Comparison of ENCODE assay signal across 8 mouse cellular contexts in the genomic region with DNA sequence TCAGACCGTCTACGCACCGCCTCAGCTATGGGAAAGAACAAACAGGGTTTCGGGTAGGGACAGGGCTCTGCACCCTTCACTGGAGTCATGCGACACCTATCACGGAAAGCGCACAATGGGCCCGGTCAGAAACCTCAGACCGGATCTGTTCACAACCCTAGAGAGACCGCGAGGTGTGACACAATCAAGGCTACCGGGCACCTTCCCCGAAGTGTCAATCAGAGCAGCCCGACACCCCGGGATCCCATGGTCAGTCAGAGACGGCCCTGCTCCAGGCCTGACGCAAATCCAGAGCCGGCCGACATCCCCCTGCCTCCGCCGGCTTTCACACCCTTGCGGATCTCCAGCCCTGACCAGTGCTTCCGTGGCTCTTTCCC. TPM values are rescaled to one million over a fixed set of nuclear protein-coding genes. Genes with fewer than 3 reads are reported as not detected.
DNase-seq lines count a peak whose midpoint lies in the region; ATAC-seq and TF ChIP-seq lines count a peak whose summit lies in the region.

No protein-coding gene starts in this region.

- ATAC-seq in CD4-positive, CD25-positive, alpha-beta regulatory T cell, adult 4 months, result peak; percentile 44
- peak; percentile 60 for ATAC-seq in embryonic facial prominence, embryonic 15.5 days (ENCODE audit: insufficient number of reproducible peaks, low FRiP score, low TSS enrichment, low read depth)
- ATAC-seq in limb, embryonic 13.5 days (ENCODE audit: low FRiP score, low read depth), result peak; percentile 77

- H3K27me3 ChIP-seq in heart, embryonic 10.5 days (ENCODE audit: insufficient read depth, poor library complexity, severe bottlenecking), result no peaks in the 10 kb centered on the region
- H3K27me3 ChIP-seq in embryonic facial prominence, embryonic 15.5 days, result no peaks in the 10 kb centered on the region
- no peaks in the 10 kb centered on the region for H3K27me3 ChIP-seq in limb, embryonic 13.5 days
- H3K27me3 ChIP-seq in myocyte (ENCODE audit: control insufficient read depth, insufficient read depth, insufficient read length), result no peaks in the 10 kb centered on the region

- H3K4me3 ChIP-seq in heart, embryonic 10.5 days, result peak overlapping the region; percentile 82
- H3K4me3 ChIP-seq in embryonic facial prominence, embryonic 15.5 days (replicated peaks), result peak overlapping the region; percentile 85
- peak overlapping the region; percentile 70 for H3K4me3 ChIP-seq in limb, embryonic 13.5 days
- H3K4me3 ChIP-seq in myocyte, result peak overlapping the region; percentile 43

- peak; percentile 87 for DNase-seq in heart, embryonic 10.5 days (ENCODE audit: low spot score)
- DNase-seq in heart, postnatal 4 days, result no peak
- no peak for DNase-seq in adrenal gland, postnatal 14 days
- no peak for DNase-seq in left cerebral cortex, postnatal 4 days

- peaks cover 12% of the 10 kb centered on the region for H3K4me1 ChIP-seq in heart, embryonic 10.5 days
- H3K4me1 ChIP-seq in embryonic facial prominence, embryonic 15.5 days, result peaks cover 10% of the 10 kb centered on the region
- peaks cover 9% of the 10 kb centered on the region for H3K4me1 ChIP-seq in limb, embryonic 13.5 days

- peak overlapping the region; percentile 91 for H3K27ac ChIP-seq in heart, embryonic 10.5 days
- H3K27ac ChIP-seq in embryonic facial prominence, embryonic 15.5 days (replicated peaks), result peak overlapping the region; percentile 78
- H3K27ac ChIP-seq in limb, embryonic 13.5 days, result peak overlapping the region; percentile 63; the same call in 1 of the 2 replicates

- no peaks in the 10 kb centered on the region for H3K9me3 ChIP-seq in heart, embryonic 10.5 days
- H3K9me3 ChIP-seq in embryonic facial prominence, embryonic 15.5 days (replicated peaks), result no peaks in the 10 kb centered on the region
- H3K9me3 ChIP-seq in limb, embryonic 13.5 days, result no peaks in the 10 kb centered on the region

- H3K79me2 ChIP-seq in myocyte (ENCODE audit: control insufficient read depth, insufficient read depth), result peaks cover 12% of the 10 kb centered on the region

- H3K36me3 ChIP-seq in heart, embryonic 10.5 days, result no peaks in the 10 kb centered on the region
- no peaks in the 10 kb centered on the region for H3K36me3 ChIP-seq in embryonic facial prominence, embryonic 15.5 days
- no peaks in the 10 kb centered on the region for H3K36me3 ChIP-seq in limb, embryonic 13.5 days
- no peaks in the 10 kb centered on the region for H3K36me3 ChIP-seq in myocyte (ENCODE audit: control insufficient read depth, insufficient read depth)

- WGBS in heart, embryonic 10.5 days, result under 1% methylated on average over 23 of the region's 23 CpGs
- WGBS in embryonic facial prominence, embryonic 15.5 days, result 0% methylated on average over 23 of the region's 23 CpGs
- under 1% methylated on average over 23 of the region's 23 CpGs for WGBS in limb, embryonic 13.5 days

- TF ChIP-seq POLR2A in myocyte (IDR thresholded peaks at IDR 0.05; ENCODE audit: insufficient read length, low read depth), result no peak

- H3ac ChIP-seq in myocyte (ENCODE audit: control insufficient read depth, insufficient read length), result peak overlapping the region; percentile 63

- peak overlapping the region; percentile 77 for H3K4me2 ChIP-seq in embryonic facial prominence, embryonic 15.5 days (replicated peaks)
- H3K4me2 ChIP-seq in limb, embryonic 13.5 days (replicated peaks), result peak overlapping the region; percentile 73
- peak overlapping the region; percentile 80 for H3K4me2 ChIP-seq in myocyte (ENCODE audit: low read depth)

- peak overlapping the region; percentile 74 for H3K9ac ChIP-seq in embryonic facial prominence, embryonic 15.5 days
- H3K9ac ChIP-seq in limb, embryonic 13.5 days, result peak overlapping the region; percentile 77

- intact Hi-C loops in left cerebral cortex, postnatal 4 days (cut with DNase I), result no loop called here

TF ChIP-seq in myocyte, 11 proteins besides CTCF, POLR2A, EP300 and RAD21:
- TF ChIP-seq E2F4 (IDR thresholded peaks at IDR 0.05; ENCODE audit: insufficient read depth), result no peak
- no peak for TF ChIP-seq MYOG (IDR thresholded peaks at IDR 0.05; ENCODE audit: control insufficient read depth in 1 of 3, insufficient read depth in 1 of 3, insufficient read length in 2 of 3, low read depth in 2 of 3)
- no peak for TF ChIP-seq CEBPB (IDR thresholded peaks at IDR 0.05; ENCODE audit: insufficient read depth, poor library complexity, severe bottlenecking)
- TF ChIP-seq TCF12 (IDR thresholded peaks at IDR 0.05; ENCODE audit: insufficient read depth, poor library complexity, severe bottlenecking), result no peak
- TF ChIP-seq MAX (IDR thresholded peaks at IDR 0.05; ENCODE audit: low read depth), result no peak
- no peak for TF ChIP-seq TCF3 (IDR thresholded peaks at IDR 0.05; ENCODE audit: insufficient read length, low read depth)
- TF ChIP-seq REST (IDR thresholded peaks at IDR 0.05; ENCODE audit: insufficient read depth, insufficient read length), result no peak

RNA-seq across cellular contexts. Expression of a gene that starts 0.4 kb away (rescaled TPM):
- polyA plus RNA-seq in heart, embryonic 10.5 days (2016; fragmentation: Nextera tagmentation; extraction: Ambion mirVana), result 31.4 and 36.7 TPM in 2 replicates
- 10 to 100 TPM; 23.7 to 25.5 TPM for total RNA-seq in heart, postnatal 4 days (2021)
- polyA plus RNA-seq in CD4-positive, CD25-positive, alpha-beta regulatory T cell, adult 4 months (2017; shearing (Covaris generic)), result 10 to 100 TPM; 18.2 to 22.9 TPM
- polyA plus RNA-seq in embryonic facial prominence, embryonic 15.5 days (2015; fragmentation: Nextera tagmentation; extraction: Ambion mirVana), result 37.7 and 38.8 TPM in 2 replicates
- 37.1 and 38.0 TPM in 2 replicates for polyA plus RNA-seq in limb, embryonic 13.5 days (2015; fragmentation: Nextera tagmentation; extraction: Ambion mirVana)
- polyA plus RNA-seq in myocyte (2012; fragmentation: generic; extraction: Trizol), result 68.7 TPM
- total RNA-seq in adrenal gland, postnatal 14 days (2021), result 49.5 and 56.7 TPM in 2 replicates
- 10 to 100 TPM; 33.3 to 37.4 TPM for total RNA-seq in left cerebral cortex, postnatal 4 days (2021)

RNA-seq across cellular contexts. Expression of a gene that starts 57.6 kb away (rescaled TPM):
- 17.2 and 18.8 TPM in 2 replicates for polyA plus RNA-seq in heart, embryonic 10.5 days (2016; fragmentation: Nextera tagmentation; extraction: Ambion mirVana)
- total RNA-seq in heart, postnatal 4 days (2021), result 10 to 100 TPM; 41.4 to 44.1 TPM
- 10 to 100 TPM; 15.8 to 17.5 TPM for polyA plus RNA-seq in CD4-positive, CD25-positive, alpha-beta regulatory T cell, adult 4 months (2017; shearing (Covaris generic))
- 37.4 and 38.9 TPM in 2 replicates for polyA plus RNA-seq in embryonic facial prominence, embryonic 15.5 days (2015; fragmentation: Nextera tagmentation; extraction: Ambion mirVana)
- polyA plus RNA-seq in limb, embryonic 13.5 days (2015; fragmentation: Nextera tagmentation; extraction: Ambion mirVana), result 27.7 and 29.5 TPM in 2 replicates
- 24.8 TPM for polyA plus RNA-seq in myocyte (2012; fragmentation: generic; extraction: Trizol)
- total RNA-seq in adrenal gland, postnatal 14 days (2021), result 72.9 and 79.9 TPM in 2 replicates
- total RNA-seq in left cerebral cortex, postnatal 4 days (2021), result 10 to 100 TPM; 30.9 to 36.2 TPM
